Comparison of ENCODE assay signal across 8 mouse cellular contexts in the genomic region with DNA sequence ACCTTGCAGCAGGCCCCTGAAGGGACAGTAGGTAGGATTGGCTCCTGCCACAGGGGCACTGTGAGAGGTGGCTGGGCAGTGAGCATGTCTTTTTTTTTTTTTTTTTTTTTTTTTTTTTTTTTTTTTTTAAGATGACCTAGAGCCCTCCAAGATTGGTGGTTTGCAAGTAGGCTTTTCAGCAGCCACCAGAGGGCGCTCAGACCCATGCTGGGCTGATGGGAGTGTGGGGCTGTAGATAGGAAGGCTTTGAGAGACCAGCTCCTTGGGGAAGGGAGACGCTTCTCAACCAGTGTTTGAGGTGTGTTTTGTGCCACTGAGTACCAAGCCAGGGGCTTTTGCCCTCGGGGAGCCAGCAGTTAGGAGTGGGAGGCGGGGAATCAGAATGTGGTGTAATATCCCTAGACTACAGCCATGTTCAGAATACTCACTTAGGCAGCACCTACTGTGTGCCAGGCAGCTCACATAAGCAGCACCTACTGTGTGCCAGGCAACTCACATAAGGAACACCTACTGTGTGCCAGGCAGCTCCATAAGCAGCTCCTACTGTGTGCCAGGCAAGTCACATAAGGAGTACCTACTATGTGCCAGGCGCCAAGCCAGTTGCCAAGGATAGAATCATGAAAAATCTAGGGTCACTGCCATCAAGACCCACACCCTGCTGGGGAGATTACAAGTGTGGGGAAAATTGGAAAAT.
A peak's percentile ranks its signal among the peaks of the same experiment; 100 is the strongest.
DNase-seq lines count a peak whose midpoint lies in the region; ATAC-seq and TF ChIP-seq lines count a peak whose summit lies in the region.

No protein-coding gene starts in this region.

- no peaks in the 10 kb centered on the region for H3K36me3 ChIP-seq in kidney, postnatal 0 days (ENCODE audit: insufficient read depth, low read length)
- H3K36me3 ChIP-seq in liver, postnatal 0 days (replicated peaks; ENCODE audit: insufficient read depth, low read length), result no peaks in the 10 kb centered on the region

- H3K4me2 ChIP-seq in kidney, postnatal 0 days (ENCODE audit: low read length), result no peak overlapping the region
- no peak overlapping the region for H3K4me2 ChIP-seq in liver, postnatal 0 days (ENCODE audit: low read depth, low read length)

- peak; percentile 38 to 40 for DNase-seq in B cell, adult 2 months
- peak; percentile 83 for DNase-seq in R1 (ENCODE audit: low read depth, low spot score)
- DNase-seq in cerebellum, postnatal 25 days, result peak; percentile 75 to 84
- peak; percentile 42 to 43 for DNase-seq in gastrocnemius, adult 8-10 months (ENCODE audit: low spot score in 2 of 2)
- DNase-seq in kidney, postnatal 0 days (ENCODE audit: low spot score), result peak; percentile 93
- DNase-seq in liver, postnatal 0 days, result peak; percentile 78
- peak; percentile 36 for DNase-seq in right cerebral cortex, adult 18-20 months

- no peak overlapping the region for H3K27ac ChIP-seq in kidney, postnatal 0 days
- no peak overlapping the region for H3K27ac ChIP-seq in liver, postnatal 0 days (ENCODE audit: low read depth)

- no peaks in the 10 kb centered on the region for H3K9me3 ChIP-seq in kidney, postnatal 0 days (replicated peaks; ENCODE audit: low read length)
- H3K9me3 ChIP-seq in liver, postnatal 0 days (ENCODE audit: low read length), result no peaks in the 10 kb centered on the region

- peak; percentile 19; the same call in 1 of the 2 replicates for ATAC-seq in kidney, postnatal 0 days (replicated peaks; ENCODE audit: low FRiP score, low read depth)
- no peak for ATAC-seq in liver, postnatal 0 days
- no peak for ATAC-seq in erythroblast, adult 5-6 weeks (replicated peaks; ENCODE audit: low FRiP score, poor library complexity, severe bottlenecking)

- TF ChIP-seq CTCF in kidney, postnatal 0 days (IDR thresholded peaks at IDR 0.05; ENCODE audit: low read depth), result peak; percentile 82
- peak; percentile 67 for TF ChIP-seq CTCF in liver, postnatal 0 days (IDR thresholded peaks at IDR 0.05; ENCODE audit: low read depth)

- no peak overlapping the region for H3K4me3 ChIP-seq in kidney, postnatal 0 days (replicated peaks; ENCODE audit: low read depth, low read length)
- no peak overlapping the region for H3K4me3 ChIP-seq in liver, postnatal 0 days (ENCODE audit: low read depth, low read length)

- no peak overlapping the region for H3K9ac ChIP-seq in kidney, postnatal 0 days (ENCODE audit: low read depth, low read length)
- H3K9ac ChIP-seq in liver, postnatal 0 days (replicated peaks), result no peak overlapping the region

- no peak for TF ChIP-seq EP300 in liver, postnatal 0 days (IDR thresholded peaks at IDR 0.05; ENCODE audit: low read depth)

- no peaks in the 10 kb centered on the region for H3K4me1 ChIP-seq in kidney, postnatal 0 days (replicated peaks; ENCODE audit: insufficient read depth, low read length)
- H3K4me1 ChIP-seq in liver, postnatal 0 days (ENCODE audit: insufficient read depth), result no peaks in the 10 kb centered on the region

- 38% methylated on average over 5 of the region's 5 CpGs for WGBS in kidney, postnatal 0 days
- 31% methylated on average over 5 of the region's 5 CpGs for WGBS in liver, postnatal 0 days (ENCODE audit: insufficient replicate concordance)

- H3K27me3 ChIP-seq in kidney, postnatal 0 days (ENCODE audit: insufficient read depth, low read length), result no peaks in the 10 kb centered on the region; the same call in 1 of the 2 replicates
- no peaks in the 10 kb centered on the region for H3K27me3 ChIP-seq in liver, postnatal 0 days (ENCODE audit: insufficient read depth, low read length)

Comparison
In these comparisons a context has a peak if more than half of its experiments do, and no peak if none do; other contexts are left out.
1. DNase-seq: peak in every context shown above with its lines; median percentile 93 in kidney, postnatal 0 days; 83 in R1; 80 in cerebellum, postnatal 25 days; 78 in liver, postnatal 0 days; 42 in gastrocnemius, adult 8-10 months; 39 in B cell, adult 2 months; 36 in right cerebral cortex, adult 18-20 months.